Mouse (Mus musculus): ENCODE data around the gene Actn3. TPM values are rescaled to one million over a fixed set of nuclear protein-coding genes. Genes with fewer than 3 reads are reported as not detected.
"Not testable (repeated sequence)": the region's sequence is repeated elsewhere in the genome, so short reads cannot be mapped to it uniquely, and the experiment has no call there.

Actn3 gene
- polyA plus RNA-seq, 1 experiment from 2014 or later = 0.20 TPM

DNA sequence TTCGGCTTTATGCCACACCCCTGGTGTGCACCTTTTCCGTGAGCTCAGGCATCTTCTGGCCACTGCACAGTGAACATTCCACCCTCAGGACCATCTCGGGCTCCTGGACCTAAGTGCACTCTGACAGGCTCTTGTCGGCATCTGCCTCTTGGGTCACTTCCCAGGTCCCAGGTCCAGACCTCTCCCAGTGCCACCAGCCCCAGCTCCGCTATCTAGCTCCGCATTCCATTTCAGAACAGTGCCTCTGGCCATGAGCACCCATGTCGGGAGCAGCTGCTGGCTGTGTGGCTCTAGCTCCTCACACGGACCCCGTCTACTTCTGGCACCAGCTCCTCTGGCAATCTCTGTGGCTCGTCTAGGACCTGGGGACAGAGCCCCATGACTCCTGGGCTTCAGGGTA is 12.1 kb upstream of the Actn3 start:
- H3K4me3 ChIP-seq (ENCODE audit: low read depth, low read length) = no peak overlapping the region
- ATAC-seq (no peak), DNase-seq (no peak)
- H3K27ac ChIP-seq (ENCODE audit: low read depth) = no peak overlapping the region
- WGBS (ENCODE audit: insufficient replicate concordance) = 84% methylated on average over 10 of the region's 10 CpGs
- H3K9me3 ChIP-seq (ENCODE audit: low read length) = no peaks in the 10 kb centered on the region
- peaks cover 9% of the 10 kb centered on the region for H3K4me1 ChIP-seq (ENCODE audit: insufficient read depth)
- H3K4me2 ChIP-seq (ENCODE audit: low read depth, low read length) = no peak overlapping the region
- no peak overlapping the region for H3K9ac ChIP-seq (replicated peaks)
- TF ChIP-seq EP300 (IDR thresholded peaks at IDR 0.05; ENCODE audit: low read depth) (no peak), CTCF (IDR thresholded peaks at IDR 0.05; ENCODE audit: low read depth) (no peak)
- no peaks in the 10 kb centered on the region for H3K36me3 ChIP-seq (replicated peaks; ENCODE audit: insufficient read depth, low read length)
- no peaks in the 10 kb centered on the region for H3K27me3 ChIP-seq (ENCODE audit: insufficient read depth, low read length)

DNA sequence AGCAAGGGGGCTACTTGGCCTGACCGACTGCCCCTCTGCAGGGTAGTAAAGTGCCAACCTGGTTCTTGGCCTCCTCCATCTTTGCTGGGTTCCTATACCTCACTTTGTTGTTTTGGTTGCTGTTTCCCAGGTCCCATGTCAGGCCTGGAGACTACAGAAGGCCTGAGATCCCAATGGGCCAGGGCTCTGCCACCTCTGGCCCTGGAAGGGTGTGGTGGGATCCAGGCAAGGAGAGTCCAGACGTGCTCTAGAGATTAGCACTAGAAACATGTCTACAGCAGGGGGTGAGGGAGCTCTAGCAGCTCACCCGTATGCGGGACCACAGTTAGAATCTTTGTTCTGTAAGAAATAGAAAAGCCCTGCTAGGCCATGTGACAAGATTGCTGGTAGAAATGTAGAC is 6.3 kb upstream of the Actn3 start:
- no peak overlapping the region for H3K27ac ChIP-seq (ENCODE audit: low read depth)
- WGBS (ENCODE audit: insufficient replicate concordance) = 71% methylated on average over 4 of the region's 4 CpGs
- no peak overlapping the region for H3K9ac ChIP-seq (replicated peaks)

DNA sequence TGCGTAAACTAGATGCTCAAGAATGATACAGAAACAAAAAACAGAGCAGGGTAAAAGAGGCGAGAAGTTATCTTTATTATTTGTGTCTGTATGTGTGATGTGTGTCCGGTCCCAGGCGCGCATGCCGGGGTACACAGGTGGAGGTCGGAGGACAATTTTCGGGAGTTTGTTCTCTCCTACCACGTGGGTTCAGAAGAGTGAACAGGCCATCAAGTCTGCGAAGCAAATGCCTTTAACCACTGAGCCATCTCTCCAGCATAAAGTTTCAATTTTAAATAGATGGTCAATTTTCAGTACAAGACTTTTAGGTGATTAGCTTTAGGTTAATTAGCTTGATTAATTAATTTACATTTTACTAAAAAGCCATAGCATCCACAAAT is 1.6 kb upstream of the Actn3 start:
- TF ChIP-seq EP300 (IDR thresholded peaks at IDR 0.05; ENCODE audit: low read depth) = no peak
- no peak for TF ChIP-seq CTCF (IDR thresholded peaks at IDR 0.05; ENCODE audit: low read depth)
- no peak overlapping the region for H3K27ac ChIP-seq (ENCODE audit: low read depth)
- 54% methylated on average over 10 of the region's 10 CpGs for WGBS (ENCODE audit: insufficient replicate concordance)

More for the DNA sequence above, 6.3 kb upstream of the Actn3 start:
- no peaks in the 10 kb centered on the region for H3K9me3 ChIP-seq (ENCODE audit: low read length)
- no peak overlapping the region for H3K4me3 ChIP-seq (ENCODE audit: low read depth, low read length)
- H3K27me3 ChIP-seq (ENCODE audit: insufficient read depth, low read length) = no peaks in the 10 kb centered on the region
- DNase-seq (peak; percentile 37), ATAC-seq (peak; percentile 92)
- H3K4me2 ChIP-seq (ENCODE audit: low read depth, low read length) = peak overlapping the region; percentile 5; the same call in 1 of the 2 replicates
- H3K4me1 ChIP-seq (ENCODE audit: insufficient read depth) = peaks cover 11% of the 10 kb centered on the region
- 0 out of 2 replicates have a peak, but pooled peaks have one; percentile 4 for TF ChIP-seq CTCF (IDR thresholded peaks at IDR 0.05; ENCODE audit: low read depth)
- no peak for TF ChIP-seq EP300 (IDR thresholded peaks at IDR 0.05; ENCODE audit: low read depth)
- H3K36me3 ChIP-seq (replicated peaks; ENCODE audit: insufficient read depth, low read length) = peaks cover 10% of the 10 kb centered on the region

DNA sequence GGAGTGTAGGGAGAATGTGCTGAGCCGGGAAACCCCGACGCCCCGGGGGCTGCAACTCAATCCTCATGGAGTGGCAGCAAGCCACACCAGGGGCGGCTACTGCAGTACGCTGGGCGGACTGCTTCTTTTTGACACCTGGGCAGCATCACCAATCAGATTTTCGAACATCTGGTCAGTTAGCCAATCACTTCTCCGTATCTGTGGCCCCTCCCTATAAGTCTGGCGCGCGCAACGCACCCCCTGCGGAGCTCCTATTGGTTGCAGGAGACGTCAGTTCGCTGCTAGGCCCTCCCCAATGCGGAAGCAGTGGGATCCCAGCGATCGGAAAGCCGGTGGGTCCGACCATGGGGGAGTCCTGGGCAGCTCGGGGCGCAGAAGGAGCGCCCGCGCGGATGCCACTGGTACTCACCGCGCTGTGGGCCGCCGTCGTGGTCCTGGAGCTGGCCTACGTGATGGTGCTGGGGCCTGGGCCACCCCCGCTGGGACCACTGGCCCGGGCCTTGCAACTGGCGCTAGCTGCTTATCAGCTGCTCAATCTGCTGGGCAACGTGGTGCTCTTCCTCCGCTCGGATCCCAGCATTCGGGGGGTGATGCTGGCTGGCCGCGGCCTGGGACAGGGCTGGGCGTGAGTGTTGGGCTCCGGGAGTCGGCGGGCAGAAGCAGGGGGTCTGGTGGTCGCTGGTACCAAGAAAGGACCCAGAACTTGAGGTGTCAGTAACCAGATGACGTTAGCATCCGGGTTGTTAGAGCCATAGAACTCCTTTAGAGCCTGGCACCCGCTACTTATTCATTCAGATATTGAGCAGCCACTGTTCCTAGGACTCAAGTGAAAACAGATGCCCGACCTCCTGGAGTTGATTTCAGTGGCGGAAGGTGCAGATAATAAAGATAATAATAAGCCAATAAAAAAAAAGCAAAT is 955 bp upstream of the Actn3 start, which contains the start of gene Zdhhc24:
TSS of gene Zdhhc24 (plus strand) at position 264 of the 919 bp plus-strand sequence.
- no peaks in the 10 kb centered on the region for H3K9me3 ChIP-seq (ENCODE audit: low read length)
- peak within 1 kb of the TSS; percentile 97 for H3K4me3 ChIP-seq (ENCODE audit: low read depth, low read length)
- H3K9ac ChIP-seq (replicated peaks) = peak within 1 kb of the TSS; percentile 96
- DNase-seq = peak; percentile 96
- 0 out of 2 replicates have a peak, but pooled peaks cover 5% of the 10 kb centered on the region for H3K27me3 ChIP-seq (ENCODE audit: insufficient read depth, low read length)
- H3K4me2 ChIP-seq (ENCODE audit: low read depth, low read length) = peak within 1 kb of the TSS; percentile 95
- ATAC-seq = peak; percentile 100
- 1% methylated on average over 52 of the region's 52 CpGs for WGBS (ENCODE audit: insufficient replicate concordance)
- TF ChIP-seq EP300 (IDR thresholded peaks at IDR 0.05; ENCODE audit: low read depth) = no peak
- no peak for TF ChIP-seq CTCF (IDR thresholded peaks at IDR 0.05; ENCODE audit: low read depth)
- peaks cover 10% of the 10 kb centered on the region for H3K36me3 ChIP-seq (replicated peaks; ENCODE audit: insufficient read depth, low read length)
- H3K27ac ChIP-seq (ENCODE audit: low read depth) = peak within 1 kb of the TSS; percentile 75
- peaks cover 17% of the 10 kb centered on the region for H3K4me1 ChIP-seq (ENCODE audit: insufficient read depth)

More for the DNA sequence above, 1.6 kb upstream of the Actn3 start:
- Histone ChIP-seq H3K36me3 (replicated peaks; ENCODE audit: insufficient read depth, low read length) (peaks cover 10% of the 10 kb centered on the region), H3K4me3 (ENCODE audit: low read depth, low read length) (peak overlapping the region; percentile 97), H3K9me3 (ENCODE audit: low read length) (no peaks in the 10 kb centered on the region), H3K27me3 (ENCODE audit: insufficient read depth, low read length) (0 out of 2 replicates have a peak, but pooled peaks cover 5% of the 10 kb centered on the region), H3K4me2 (ENCODE audit: low read depth, low read length) (peak overlapping the region; percentile 95), H3K4me1 (ENCODE audit: insufficient read depth) (peaks cover 18% of the 10 kb centered on the region), H3K9ac (replicated peaks) (peak overlapping the region; percentile 96)
- DNase-seq (no peak), ATAC-seq (no peak)

DNA sequence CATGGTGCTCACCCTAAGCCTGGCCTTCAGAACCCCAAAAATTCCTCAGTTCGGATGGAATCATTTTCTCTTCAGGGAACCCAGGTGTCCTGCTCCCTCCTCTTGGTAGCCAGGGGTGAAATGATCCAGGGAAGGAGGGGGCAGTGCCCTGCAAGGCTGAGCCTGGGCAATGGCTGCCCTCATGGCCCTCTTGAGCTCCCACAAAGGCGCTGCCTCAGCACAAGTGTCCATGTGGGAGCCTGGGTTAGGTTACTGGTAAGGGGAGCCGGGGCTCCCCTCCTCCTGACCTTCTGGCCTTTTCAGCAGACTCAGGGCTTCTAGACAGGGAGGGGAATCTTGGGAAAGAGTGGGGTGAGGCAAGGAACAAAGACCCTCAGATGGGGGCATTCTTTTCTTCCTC is 954 bp downstream of the Actn3 start:
- DNase-seq = no peak
- Histone ChIP-seq H3K9ac (replicated peaks) (no peak overlapping the region), H3K9me3 (ENCODE audit: low read length) (no peaks in the 10 kb centered on the region), H3K4me1 (ENCODE audit: insufficient read depth) (peaks cover 16% of the 10 kb centered on the region), H3K27me3 (ENCODE audit: insufficient read depth, low read length) (0 out of 2 replicates have a peak, but pooled peaks cover 5% of the 10 kb centered on the region), H3K27ac (ENCODE audit: low read depth) (no peak overlapping the region), H3K4me2 (ENCODE audit: low read depth, low read length) (no peak overlapping the region), H3K4me3 (ENCODE audit: low read depth, low read length) (no peak overlapping the region), H3K36me3 (replicated peaks; ENCODE audit: insufficient read depth, low read length) (peaks cover 6% of the 10 kb centered on the region)
- 85% methylated on average over 3 of the region's 3 CpGs for WGBS (ENCODE audit: insufficient replicate concordance)
- TF ChIP-seq EP300 (IDR thresholded peaks at IDR 0.05; ENCODE audit: low read depth) = no peak
- TF ChIP-seq CTCF (IDR thresholded peaks at IDR 0.05; ENCODE audit: low read depth) = no peak
- ATAC-seq = no peak

DNA sequence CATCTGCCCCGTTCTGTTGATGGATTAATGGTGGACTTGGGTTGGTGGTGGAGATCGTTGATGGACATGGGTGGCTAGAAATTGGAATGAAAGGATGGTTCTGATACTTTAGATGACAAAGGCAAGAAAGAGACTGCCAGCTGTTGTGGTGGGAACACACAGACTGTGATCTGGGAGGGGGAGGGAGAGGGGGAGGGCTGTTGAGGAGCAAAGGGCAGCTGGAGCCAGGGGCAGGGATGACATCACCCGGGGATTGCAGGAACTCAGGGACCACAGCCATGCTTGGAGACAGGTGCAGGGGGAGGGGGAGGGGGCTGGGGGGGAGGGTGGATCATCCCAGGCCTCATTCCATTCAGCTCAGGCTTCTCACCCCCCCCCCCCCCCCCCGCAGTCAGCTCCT is 1.5 kb downstream of the Actn3 start:
- ATAC-seq (no peak), DNase-seq (no peak)
- H3K9me3 ChIP-seq (ENCODE audit: low read length) = no peaks in the 10 kb centered on the region
- H3K27ac ChIP-seq (ENCODE audit: low read depth) = no peak overlapping the region
- H3K4me3 ChIP-seq (ENCODE audit: low read depth, low read length) = no peak overlapping the region
- H3K27me3 ChIP-seq (ENCODE audit: insufficient read depth, low read length) = 0 out of 2 replicates have a peak, but pooled peaks cover 5% of the 10 kb centered on the region
- peaks cover 16% of the 10 kb centered on the region for H3K4me1 ChIP-seq (ENCODE audit: insufficient read depth)
- 72% methylated on average over 3 of the region's 4 CpGs for WGBS (ENCODE audit: insufficient replicate concordance)
- TF ChIP-seq CTCF (IDR thresholded peaks at IDR 0.05; ENCODE audit: low read depth) (no peak), EP300 (IDR thresholded peaks at IDR 0.05; ENCODE audit: low read depth) (no peak)
- no peak overlapping the region for H3K9ac ChIP-seq (replicated peaks)
- H3K4me2 ChIP-seq (ENCODE audit: low read depth, low read length) = no peak overlapping the region
- H3K36me3 ChIP-seq (replicated peaks; ENCODE audit: insufficient read depth, low read length) = peaks cover 6% of the 10 kb centered on the region

DNA sequence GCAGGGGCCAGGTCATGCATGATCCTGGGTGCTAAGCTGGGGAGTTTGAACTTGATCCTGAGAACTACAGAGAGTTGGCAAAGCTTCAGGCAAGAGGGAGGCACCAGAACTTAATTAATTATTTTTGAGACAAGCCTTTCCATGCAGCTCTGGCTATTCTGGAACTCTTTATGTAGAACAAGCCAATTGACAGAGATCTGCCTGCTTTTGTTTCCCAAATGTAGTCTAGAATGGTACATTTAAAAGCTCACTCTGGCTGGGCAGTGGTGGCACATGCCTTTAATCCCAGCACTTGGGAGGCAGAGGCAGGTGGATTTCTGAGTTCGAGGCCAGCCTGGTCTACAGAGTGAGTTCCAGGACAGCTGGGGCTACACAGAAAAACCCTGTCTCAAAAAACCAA is 3.1 kb downstream of the Actn3 start:
- not testable (repeated sequence) for H3K27ac ChIP-seq (ENCODE audit: low read depth); DNase-seq; H3K9me3 ChIP-seq (ENCODE audit: low read length); H3K4me3 ChIP-seq (ENCODE audit: low read depth, low read length); ATAC-seq; H3K9ac ChIP-seq (replicated peaks); H3K4me2 ChIP-seq (ENCODE audit: low read depth, low read length); H3K36me3 ChIP-seq (replicated peaks; ENCODE audit: insufficient read depth, low read length); H3K27me3 ChIP-seq (ENCODE audit: insufficient read depth, low read length)
- WGBS (ENCODE audit: insufficient replicate concordance) = 67% methylated on average over 1 of the region's 1 CpGs
- peaks cover 12% of the 10 kb centered on the region for H3K4me1 ChIP-seq (ENCODE audit: insufficient read depth)
